Mouse (Mus musculus): ENCODE data around the gene Gm42372. TPM values are rescaled to one million over a fixed set of nuclear protein-coding genes. Genes with fewer than 3 reads are reported as not detected.

Gene Gm42372
- polyA plus RNA-seq, 1 experiment: not detected

- DNase-seq (ENCODE audit: low read depth): no peak
Observed at GRCm38 (mm10) chr7:17030239-17030638, 47.4 kb downstream of the Gm42372 start.

Other genes starting within 250 kb of the Gm42372 start
- gene Ap2s1, start 244.7 kb upstream of the Gm42372 start, polyA plus RNA-seq (2012; rRNA removed): 309 and 356 TPM in 2 replicates
- 608 and 792 TPM in 2 replicates for gene Slc1a5, start 201.7 kb upstream of the Gm42372 start, polyA plus RNA-seq (2012; rRNA removed)
- gene Strn4, start 167.2 kb upstream of the Gm42372 start, polyA plus RNA-seq (2012; rRNA removed): 136 and 143 TPM in 2 replicates
- gene Fkrp, start 166.4 kb upstream of the Gm42372 start, polyA plus RNA-seq (2012; rRNA removed): 25.6 and 28.9 TPM in 2 replicates
- gene Prkd2, start 140.2 kb upstream of the Gm42372 start, polyA plus RNA-seq (2012; rRNA removed): 30.5 and 36.0 TPM in 2 replicates
- gene Dact3, start 107.8 kb upstream of the Gm42372 start, polyA plus RNA-seq (2012; rRNA removed): 13.1 and 18.5 TPM in 2 replicates
- gene Gng8, start 91.3 kb upstream of the Gm42372 start, polyA plus RNA-seq (2012; rRNA removed): 10.0 and 15.3 TPM in 2 replicates
- gene Ptgir, start 76.6 kb upstream of the Gm42372 start, polyA plus RNA-seq (2012; rRNA removed): 4.3 and 6.2 TPM in 2 replicates
- 174 and 195 TPM in 2 replicates for gene Calm3, start 59.0 kb upstream of the Gm42372 start, polyA plus RNA-seq (2012; rRNA removed)
- 1.1 and 3.8 TPM in 2 replicates for gene Pnmal2, start 38.4 kb upstream of the Gm42372 start, polyA plus RNA-seq (2012; rRNA removed)
- 0.06 TPM in 1 of 2 replicates, not detected in the other for gene Pnmal1, start 23.4 kb upstream of the Gm42372 start, polyA plus RNA-seq (2012; rRNA removed)
- gene Ccdc8, start 9.6 kb downstream of the Gm42372 start, polyA plus RNA-seq (2012; rRNA removed): 3.0 and 4.1 TPM in 2 replicates
- gene Ppp5c, start 44.8 kb downstream of the Gm42372 start, polyA plus RNA-seq (2012; rRNA removed): 103 and 120 TPM in 2 replicates
- gene Hif3a, start 79.3 kb downstream of the Gm42372 start, polyA plus RNA-seq (2012; rRNA removed): 5.2 and 7.9 TPM in 2 replicates
- 0.15 TPM in 1 of 2 replicates, not detected in the other for gene Psg16, start 91.0 kb downstream of the Gm42372 start, polyA plus RNA-seq (2012; rRNA removed)
- not detected in 2 replicates for gene Ceacam3, start 167.2 kb downstream of the Gm42372 start, polyA plus RNA-seq (2012; rRNA removed)
- not detected in 2 replicates for gene Psg29, start 220.4 kb downstream of the Gm42372 start, polyA plus RNA-seq (2012; rRNA removed)